Mouse (Mus musculus) lung, adult 18-20 months (tissue): ENCODE results near the gene Gm44511.

Experiments used
- DNase-seq, 2 experiments: peaks; one replicate each; pipeline ENCODE4 v3.0.0; 2022; ENCODE audit warnings: mixed read lengths in 2 of 2

Gene Gm44511

DNA sequence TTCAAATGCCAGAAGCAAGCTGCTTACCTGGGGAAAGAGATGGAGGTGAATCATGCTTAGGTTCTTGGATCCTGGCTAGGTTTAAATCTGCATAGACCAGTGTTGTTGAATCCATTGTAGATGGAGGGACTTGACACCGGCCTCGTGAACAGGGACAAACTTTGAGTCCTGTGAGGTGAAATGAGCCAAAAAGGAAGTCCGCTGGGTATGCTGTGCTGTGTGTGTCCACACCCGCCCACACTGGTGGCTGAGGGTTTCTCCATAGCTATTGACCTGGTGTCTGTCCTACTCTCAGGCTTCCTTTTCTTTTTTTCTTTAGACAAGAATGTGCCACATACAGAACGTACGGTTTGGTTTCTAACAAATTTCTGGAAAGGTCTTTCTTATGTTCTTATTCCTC, at the start of gene Gm44511, which contains the start of gene Klrb1b:
TSS of gene Gm44511 (minus strand) at position 184 of the 400 bp plus-strand sequence.
TSS of gene Klrb1b (minus strand) at position 200 of the 400 bp plus-strand sequence.
- DNase-seq = peak in 1 of 2 experiments; percentile 33

DNA sequence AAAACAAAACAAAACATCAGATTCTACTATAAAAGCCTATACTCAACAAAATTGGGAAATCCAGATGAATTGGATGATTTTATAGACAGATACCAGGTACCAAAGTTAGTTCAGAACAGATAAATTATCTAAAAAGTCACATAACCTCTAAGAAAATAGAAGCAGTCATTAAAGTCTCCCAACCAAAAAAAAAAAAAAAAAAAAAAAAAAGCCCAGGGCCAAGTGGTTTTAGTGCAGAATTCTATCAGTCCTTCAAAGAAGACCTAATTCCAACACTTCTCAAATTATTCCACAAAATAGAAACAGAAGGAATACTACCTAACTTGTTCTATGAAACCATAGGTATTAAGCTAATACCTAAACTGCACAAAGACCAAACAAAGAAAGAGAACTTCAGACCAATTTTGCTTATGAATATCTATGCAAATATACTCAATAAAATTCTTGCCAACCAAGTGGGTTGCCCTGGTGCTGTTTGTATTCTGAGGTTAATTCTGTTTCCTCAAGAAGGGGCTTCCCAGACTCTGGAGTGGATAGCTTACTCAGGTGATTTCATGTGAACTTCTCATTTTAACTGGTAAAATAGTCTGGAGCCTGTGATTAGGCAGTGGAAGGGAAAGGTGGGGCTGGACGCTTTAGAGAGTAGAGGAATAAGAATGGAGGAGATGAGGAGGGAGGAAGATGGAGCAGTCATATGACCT, 45.9 kb upstream of the Gm44511 start:
- DNase-seq = no peak

DNA sequence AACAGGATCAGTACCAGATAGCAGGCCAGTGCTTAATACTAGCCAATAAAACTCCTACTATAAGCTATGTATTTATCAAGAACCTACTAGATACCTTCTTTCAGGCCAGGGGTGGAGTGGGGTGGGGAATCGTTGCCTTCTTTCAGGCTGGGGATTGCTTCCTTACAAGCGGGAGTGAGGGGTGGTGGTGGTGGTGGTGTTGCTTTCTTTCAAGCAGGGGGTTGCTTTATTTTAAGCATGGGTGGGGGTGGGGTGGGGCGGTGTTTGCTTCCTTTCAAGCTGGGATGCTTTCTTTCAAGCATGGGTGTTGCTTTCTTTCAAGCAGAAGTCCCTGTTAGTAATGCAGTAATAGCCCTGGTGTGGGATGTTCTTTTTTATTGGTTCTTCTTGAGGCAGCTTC, 42.7 kb upstream of the Gm44511 start:
- peak in 1 of 2 experiments; percentile 6 for DNase-seq

DNA sequence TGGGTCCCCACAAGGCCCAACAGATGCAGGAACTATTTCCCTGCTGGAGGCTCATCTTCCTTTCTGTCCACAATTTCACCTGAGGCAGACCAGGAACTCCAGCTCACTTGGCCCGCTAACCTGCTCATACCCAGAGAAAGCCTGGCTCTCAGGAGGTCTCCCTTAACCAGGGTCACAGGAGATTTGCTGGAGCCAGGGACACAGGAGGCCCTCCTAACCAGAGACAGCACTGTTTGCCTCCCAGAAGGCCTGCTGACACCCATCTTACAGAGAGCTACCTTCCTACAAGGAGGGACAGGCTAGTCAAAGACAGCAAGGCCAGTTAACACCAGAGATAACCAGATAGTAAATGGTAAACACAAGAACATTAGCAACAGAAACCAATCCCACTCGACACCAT, 31.9 kb upstream of the Gm44511 start:
- no peak for DNase-seq

DNA sequence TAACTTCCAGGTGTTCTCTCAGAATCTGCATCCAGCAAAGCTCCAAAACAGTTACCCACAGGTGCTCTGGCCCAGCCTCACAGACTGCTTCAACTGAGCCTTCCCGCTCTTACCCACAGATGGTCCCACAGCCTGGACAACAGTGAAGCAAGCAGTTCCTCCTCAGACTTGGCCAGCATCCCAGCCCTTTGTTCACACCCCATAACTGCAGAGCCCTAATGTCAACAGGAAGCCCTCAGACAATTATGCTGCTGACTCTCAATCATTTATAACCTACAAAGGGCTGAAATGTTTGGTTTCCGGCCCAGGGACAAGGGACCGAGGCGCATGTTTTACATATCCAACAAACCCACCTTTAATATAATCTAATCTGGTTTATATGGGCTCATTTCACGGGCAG, 30.1 kb upstream of the Gm44511 start:
- DNase-seq = peak; percentile 95 to 96

DNA sequence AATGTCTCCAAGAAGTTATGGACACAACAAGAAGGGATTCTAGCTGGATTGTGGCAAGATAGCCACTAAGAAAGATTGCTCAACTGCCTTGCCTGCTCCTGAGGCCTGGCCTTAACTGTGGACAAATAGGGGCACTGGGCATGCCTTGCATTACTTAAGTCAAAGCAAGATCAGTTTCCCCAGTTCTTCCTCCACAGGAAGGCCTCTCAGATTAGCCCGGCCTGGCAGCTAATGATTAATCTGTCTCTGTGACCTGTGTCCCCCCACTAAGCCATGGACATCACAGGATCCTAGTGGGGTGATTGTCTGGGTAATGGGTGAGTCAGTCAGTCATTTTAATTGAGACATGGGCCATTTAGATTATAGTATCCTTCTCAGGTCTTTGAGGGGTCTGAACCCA, 29.4 kb upstream of the Gm44511 start:
- no peak for DNase-seq

DNA sequence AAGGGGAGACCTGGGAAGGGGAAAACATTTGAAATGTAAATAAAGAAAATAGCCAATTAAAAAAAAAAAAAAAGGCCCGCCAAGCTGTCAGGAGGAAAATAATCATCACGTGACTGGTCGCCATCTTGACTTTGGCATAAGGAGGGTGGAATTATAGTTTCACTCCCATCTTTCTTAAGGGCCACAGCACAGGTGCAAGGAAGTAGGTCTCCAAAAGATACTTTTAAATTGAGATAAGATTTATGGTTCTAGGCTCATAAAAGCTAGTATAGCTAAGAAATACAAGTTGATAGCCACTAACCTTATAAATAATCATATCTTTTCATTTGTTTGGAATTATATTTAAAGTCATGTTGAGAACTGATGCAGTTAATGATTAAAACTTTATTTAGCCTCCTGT, 28.8 kb upstream of the Gm44511 start:
- DNase-seq = no peak

DNA sequence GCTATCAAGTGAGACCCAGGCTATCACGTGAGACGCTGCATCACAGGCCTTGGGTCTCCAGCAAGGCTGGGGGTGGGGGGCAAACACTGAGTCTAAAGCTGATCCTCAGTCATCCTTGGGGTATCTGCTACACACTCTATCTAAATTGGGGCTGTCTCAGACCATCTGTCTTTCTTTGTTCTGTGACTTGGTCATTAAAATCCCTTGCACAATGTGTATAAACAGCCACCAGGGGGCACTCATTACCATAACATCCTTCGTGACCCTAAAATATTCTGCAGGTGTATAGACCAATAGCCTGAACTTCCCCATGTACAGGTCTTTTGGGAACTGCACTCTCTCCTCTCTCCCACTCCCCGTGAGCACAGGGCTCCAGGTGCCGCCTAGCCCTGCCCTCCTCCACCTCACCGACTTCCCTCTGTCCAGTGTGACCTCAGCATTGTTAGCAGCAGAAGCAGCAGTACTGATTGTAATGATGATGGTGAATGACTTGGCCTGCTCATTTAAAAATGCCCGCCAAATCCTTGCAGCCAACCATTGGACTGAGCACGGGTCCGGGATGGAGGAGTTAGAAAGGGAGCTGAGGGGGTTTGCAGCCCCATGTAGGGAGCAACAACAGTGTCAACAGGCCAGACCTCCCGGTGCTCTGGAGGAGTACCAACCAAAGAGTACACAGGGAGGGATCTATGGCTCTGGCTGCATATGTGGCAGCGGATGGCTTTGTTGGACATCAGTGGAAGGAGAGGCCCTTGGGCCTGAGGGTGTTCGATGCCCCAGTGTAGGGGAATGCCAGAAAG, 28.1 kb upstream of the Gm44511 start:
- peak; percentile 61 to 73 for DNase-seq

DNA sequence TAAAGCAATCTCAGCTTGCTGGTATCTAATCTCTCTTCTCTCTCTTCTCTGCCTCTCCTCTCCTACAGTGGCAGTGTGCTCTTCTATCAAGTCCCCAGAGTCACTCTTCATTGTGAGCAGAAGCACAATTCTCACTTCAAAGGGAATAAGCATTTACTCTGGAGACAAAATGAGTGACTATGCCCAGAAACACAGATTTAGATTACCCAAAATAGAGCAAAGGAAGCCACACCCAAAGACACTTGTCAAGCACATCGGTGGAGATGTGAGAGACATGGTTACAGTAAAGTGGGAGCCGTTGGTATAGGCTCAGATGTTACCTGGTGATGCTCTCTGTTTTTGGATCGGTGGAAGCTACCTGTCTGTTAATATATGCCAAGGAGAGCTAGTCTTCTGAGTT, 26.7 kb upstream of the Gm44511 start:
- no peak for DNase-seq

DNA sequence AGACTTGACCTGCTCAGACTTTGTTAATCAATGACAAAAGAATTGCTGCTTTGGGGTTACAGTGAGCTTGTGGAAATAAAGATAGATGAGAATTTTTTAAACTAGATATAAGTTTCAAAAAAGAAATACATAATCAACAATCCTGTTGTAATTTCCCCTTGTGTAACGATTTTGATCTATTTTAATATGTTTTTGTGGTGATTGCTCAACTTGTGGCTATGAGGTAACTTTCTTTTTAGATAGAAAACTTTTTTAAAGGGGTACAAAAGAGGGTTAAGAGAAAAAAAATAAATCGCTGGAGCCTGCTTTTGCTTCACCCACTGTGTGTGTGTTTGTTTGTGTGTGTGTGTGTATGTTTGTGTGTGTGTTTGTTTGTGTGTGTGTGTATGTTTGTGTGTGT, 25.0 kb upstream of the Gm44511 start:
- no peak for DNase-seq

DNA sequence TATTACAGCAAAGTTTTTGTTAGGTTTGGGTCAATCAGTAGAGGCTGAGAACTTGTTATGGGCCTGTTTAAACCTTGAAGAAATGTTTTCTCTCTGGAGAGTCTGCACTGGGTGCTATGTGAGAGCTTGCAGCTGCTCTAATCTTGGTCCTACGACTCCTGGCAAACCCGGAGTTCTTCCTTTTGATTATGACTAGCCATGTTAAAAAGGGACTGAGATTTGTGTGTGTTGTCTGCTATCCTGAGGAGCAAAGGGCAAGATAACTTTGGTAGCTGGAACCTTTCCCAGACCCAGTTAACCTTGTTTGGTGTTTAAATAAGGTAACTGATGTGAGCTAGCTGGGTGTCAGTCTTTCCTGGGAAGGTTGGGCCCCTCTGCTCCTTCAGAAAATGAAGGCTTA, 24.6 kb upstream of the Gm44511 start:
- peak; percentile 37 to 63 for DNase-seq

DNA sequence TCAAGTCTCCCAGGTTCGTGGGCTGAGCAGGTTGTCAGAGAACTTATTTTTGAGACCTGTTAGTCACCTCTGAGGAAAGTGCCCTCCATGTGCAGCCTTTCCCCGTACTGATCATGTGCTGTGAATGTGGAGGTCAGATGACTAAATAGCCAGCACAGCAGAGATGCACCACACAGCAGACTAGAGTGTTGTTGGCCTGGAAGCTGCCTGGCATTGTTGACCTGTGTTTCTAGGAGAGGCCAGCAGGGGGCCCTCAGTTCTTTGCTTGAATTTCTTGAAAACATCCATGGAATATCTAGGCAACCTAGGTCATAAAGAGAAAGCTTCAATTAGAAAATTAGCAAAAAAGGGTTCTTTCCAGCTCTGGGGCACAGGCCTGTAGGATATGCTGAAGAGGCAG, 23.8 kb upstream of the Gm44511 start:
- DNase-seq = peak; percentile 44 to 47

DNA sequence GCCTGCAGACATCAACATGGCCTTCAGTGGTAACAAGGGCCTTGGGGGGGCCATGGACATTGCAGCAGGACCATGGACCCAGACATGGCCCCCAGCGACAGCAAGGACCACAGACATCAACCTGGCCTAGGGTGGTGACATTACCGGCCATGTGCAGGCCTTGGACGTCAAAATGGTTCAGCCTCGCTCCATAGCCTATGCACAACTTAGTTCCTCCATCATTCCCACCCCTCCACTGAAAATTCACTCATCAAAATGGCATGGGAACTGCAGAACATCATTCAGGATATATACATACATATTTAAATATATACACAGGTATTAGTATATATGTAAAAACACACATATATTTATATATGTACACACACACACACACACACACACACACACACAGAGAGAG, 21.3 kb upstream of the Gm44511 start:
- DNase-seq = no peak

DNA sequence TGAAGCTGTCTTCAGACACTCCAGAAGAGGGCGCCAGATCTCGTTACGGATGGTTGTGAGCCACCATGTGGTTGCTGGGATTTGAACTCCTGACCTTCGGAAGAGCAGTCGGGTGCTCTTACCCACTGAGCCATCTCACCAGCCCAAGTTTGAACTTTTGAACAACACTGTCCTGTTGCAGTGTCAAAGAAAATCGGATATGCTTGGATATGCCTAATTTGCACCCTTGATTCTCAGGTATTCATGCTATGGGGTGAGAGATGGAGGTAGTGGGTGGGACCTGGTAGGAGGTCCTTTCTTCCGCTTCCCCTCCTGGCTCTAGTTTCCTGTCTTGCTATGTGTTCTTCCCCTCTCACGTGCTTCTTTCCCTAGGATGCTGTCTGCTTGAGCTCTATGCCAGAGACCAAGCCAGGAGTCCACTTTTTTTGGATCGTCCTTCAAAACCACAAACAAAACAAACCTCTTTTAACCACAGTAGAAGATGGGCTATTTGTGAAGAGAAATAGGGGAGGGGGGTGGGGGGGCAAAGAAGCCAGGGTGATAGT, 20.0 kb upstream of the Gm44511 start:
- no peak for DNase-seq

DNA sequence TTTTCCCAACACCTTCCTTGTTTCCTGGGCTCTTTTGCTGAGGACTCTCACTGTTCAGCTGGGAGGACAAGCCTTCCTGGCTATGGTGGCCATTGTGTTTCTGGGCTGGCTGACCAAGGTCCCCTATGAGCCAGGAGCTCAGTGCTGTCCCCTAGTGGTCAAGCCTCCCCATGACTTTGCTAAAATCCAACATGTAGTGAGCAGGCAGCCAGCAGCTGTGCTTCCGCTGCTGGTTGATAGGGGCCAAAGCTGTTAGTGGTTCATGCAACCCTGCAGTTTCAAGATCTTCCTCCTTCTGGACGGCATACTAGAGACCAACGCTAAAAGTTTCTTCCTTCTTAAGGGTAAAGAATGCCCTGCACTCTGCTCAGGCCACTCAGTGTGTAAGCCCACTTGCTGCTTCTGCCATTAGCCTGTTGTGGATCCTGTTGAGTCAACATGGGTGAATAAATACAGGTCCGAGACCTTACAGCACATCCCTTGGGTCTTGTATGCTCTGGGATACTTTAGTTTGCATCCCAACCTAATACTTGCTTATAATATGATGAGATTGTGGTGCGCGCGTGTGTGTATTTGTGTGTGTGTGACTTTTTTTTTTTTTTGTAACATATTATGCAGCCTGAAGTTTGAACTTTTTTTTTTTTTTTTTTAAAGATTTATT, 19.3 kb upstream of the Gm44511 start:
- DNase-seq = peak; percentile 88 to 91

DNA sequence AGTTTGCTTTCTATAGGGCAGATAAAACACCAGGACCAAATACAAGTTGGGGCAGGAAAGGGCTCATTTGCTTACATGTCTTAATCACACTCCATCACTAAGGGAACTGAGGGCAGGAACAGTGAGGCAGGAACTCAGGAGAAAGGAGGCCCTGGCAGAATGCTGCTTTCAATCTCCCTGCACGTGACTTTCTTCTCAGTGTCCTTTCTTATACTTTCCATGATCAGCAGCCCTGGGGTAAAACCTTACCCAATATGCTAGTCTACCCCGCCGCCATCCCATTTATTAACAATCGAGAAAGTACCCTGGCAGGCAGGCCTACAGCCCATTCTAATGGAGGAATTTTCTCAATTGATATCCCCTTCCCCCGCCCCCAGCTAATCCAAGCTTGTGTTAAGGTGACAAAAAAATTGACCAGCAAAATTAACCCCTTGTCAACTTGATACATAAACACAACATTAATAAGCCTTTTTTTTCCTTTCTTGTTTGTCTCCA, 18.5 kb upstream of the Gm44511 start:
- no peak for DNase-seq

DNA sequence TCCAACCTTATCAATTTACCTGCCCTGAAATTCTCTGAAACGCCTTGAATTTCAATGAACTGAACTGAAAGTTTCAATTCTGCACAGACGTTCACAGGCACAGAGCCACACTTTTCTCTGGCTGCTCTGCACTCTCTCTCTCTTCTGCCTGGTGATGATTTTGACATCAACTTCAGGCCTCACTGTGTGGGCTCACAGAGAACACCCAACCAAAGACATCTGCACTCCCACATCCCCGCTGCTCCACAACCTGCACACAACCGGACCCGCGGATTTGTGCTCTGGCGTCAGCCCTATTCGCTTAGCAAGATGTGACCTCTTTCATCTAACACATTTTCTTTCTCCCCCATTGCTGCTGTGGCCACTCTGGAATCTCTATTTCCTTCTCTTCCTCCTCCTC, 18.0 kb upstream of the Gm44511 start:
- DNase-seq = no peak

DNA sequence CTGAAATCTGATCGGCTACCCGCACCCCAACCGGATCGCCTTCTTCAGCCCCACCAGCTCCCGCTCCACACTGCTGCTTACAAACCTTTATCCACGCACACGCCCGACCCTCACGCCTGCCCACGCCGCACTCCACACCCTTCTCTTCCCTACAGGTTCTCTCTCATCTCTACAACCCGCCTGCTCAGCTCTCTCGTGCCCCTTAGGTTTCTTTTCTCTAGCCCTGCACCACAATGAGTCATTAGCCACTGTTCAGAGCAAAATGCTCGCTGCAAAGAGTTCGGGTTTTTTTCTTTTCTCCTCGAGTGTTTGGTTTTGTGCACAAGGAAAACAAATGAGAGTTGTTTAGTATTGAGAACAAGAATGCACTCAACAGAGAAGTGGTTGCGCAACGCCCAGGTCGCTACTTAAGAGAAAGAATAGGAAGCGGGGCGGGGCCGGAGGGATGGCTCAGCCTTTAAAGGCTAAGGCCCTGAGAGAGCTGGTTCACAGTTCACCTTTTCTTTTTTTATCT, 17.4 kb upstream of the Gm44511 start:
- DNase-seq = peak; percentile 94 to 95

DNA sequence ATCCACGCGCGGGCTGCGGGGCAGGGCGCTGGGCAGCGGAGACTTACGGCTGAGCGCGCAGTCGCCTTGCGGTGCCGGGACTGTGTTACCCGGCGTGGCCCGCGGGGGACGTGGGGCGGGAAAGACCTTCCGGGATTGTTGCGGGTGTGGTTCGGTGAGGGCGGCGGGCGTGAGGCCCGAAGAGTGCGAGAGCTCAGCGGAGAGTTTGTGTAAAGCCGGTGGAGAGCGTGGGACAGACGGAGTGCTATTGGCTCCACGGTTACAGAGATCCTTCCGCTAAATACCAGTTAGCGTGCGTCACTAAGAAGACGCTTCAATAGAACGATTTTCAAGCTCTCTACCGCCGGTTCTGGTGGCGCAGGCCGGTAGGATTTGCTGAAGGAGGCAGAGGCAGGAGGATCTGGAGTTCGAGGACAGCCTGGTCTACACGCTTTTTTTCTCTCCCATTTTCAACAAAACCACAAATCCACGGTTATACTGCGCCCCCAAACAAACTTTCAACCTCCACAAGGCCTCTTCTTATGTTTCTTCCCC, 16.9 kb upstream of the Gm44511 start:
- peak; percentile 93 to 94 for DNase-seq

DNA sequence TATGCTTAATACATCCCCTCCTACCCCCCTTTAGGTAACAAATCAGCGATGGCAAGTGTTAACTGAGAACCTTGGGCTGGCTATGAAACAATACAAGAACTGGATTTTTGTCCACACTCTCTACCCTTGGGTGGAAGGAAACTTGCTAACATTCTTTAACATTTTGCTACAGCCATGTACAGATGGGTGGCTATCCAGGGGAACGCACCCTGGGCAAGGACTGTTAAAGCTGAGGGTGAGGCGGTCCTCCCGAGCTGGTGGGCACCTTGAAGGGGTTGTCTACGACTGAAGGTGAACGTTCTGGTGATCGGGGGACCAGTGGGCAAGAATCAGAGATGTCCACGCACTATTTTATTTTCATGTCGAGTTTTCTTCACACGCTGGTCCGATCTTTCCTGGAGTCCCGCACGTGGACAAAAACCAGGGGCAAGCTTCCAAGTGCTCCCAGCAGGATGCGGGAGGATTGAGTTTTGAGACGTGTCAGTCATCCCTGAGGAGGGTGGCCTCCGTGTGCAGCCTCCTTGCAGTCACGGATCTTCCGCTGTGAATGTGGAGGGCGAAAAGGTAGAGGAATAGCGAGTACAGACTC, 16.3 kb upstream of the Gm44511 start:
- DNase-seq = no peak

DNA sequence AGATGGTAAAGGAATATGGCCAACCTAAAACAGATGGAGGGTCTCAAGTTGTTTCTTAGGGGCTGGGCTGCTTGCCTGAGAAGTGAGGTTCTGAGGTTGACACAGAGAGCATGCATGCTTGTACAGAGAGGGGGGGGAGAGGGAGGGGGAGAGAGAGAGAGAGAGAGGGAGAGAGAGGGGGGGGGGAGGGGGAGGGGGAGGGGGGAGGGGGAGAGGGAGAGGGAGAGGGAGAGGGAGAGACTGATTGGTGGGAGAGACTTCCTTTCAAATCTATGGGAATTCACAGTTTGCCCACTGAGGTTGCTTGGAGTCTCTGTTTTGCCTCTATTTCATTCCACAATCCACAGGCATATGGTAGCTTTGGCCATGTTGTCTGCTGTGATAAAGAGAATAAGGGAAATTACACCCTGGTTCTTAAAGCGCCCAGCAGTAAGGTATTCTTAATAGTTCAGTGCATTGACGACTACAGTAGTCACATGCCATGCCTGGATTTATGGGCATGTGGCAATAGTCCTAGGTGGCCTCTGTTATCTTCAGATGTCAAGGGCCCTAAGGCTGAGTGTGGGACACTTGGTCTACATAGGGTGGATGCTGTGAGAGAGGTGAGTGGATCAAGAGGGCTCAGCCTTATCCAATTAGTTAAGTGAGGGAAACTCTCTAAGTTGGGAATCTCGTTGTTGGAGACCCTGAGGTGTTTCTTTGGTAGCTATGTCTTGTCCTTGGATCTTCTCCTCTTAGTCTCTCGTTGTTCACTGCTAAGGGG, 15.4 kb upstream of the Gm44511 start:
- DNase-seq = peak; percentile 33 to 70
